Mouse (Mus musculus) hindbrain, embryonic 11.5 days (tissue): Measurements from ENCODE around the gene Gm49380. TPM values are rescaled to one million over a fixed set of nuclear protein-coding genes. Genes with fewer than 3 reads are reported as not detected.
A peak's percentile ranks its signal among the peaks of the same experiment; 100 is the strongest.

Experiments
- ATAC-seq: fragments of 200-750 bp; cut with Nextera tagmentation; 2 replicates; pipeline ENCODE4 v1.8.0; 2017; ENCODE audit warnings: mild to moderate bottlenecking, moderate TSS enrichment, moderate library complexity; ENCODE audit not compliant: low FRiP score
- DNase-seq: peaks from one replicate; pipeline ENCODE4 v3.0.0-alpha.2; 2015; ENCODE audit warnings: low spot score
- H3K27ac ChIP-seq: fragments of 300-500 bp; sonication (generic); 2 replicates; pipeline ENCODE4 v1.5.1; 2014; ENCODE audit warnings: mild to moderate bottlenecking, low read depth, low read length
- H3K27me3 ChIP-seq: fragments of 300-500 bp; sonication (generic); 2 replicates; pipeline ENCODE4 v1.6.1; 2014; ENCODE audit warnings: mild to moderate bottlenecking, low read length, moderate library complexity, mixed read lengths; ENCODE audit not compliant: control insufficient read depth, insufficient read depth
- H3K36me3 ChIP-seq: fragments of 300-500 bp; sonication (generic); 2 replicates; pipeline ENCODE4 v1.6.1; 2014; ENCODE audit warnings: mild to moderate bottlenecking, low read length, moderate library complexity, mixed read lengths; ENCODE audit not compliant: control insufficient read depth, insufficient read depth
- H3K4me1 ChIP-seq: fragments of 300-500 bp; sonication (generic); replicated peaks from 2 replicates; pipeline ENCODE4 v1.6.1; 2014; ENCODE audit warnings: low read length, mixed read lengths; ENCODE audit not compliant: control insufficient read depth, insufficient read depth
- H3K4me2 ChIP-seq: fragments of 300-500 bp; sonication (generic); replicated peaks from 2 replicates; pipeline ENCODE4 v1.6.1; 2014; ENCODE audit warnings: mild to moderate bottlenecking, low read depth, low read length
- H3K4me3 ChIP-seq: fragments of 300-500 bp; sonication (generic); 2 replicates; pipeline ENCODE4 v1.5.1; 2014; ENCODE audit warnings: low read depth, low read length
- H3K9ac ChIP-seq: fragments of 300-500 bp; sonication (generic); 2 replicates; pipeline ENCODE4 v1.6.1; 2014; ENCODE audit warnings: low read depth, low read length
- H3K9me3 ChIP-seq: fragments of 300-500 bp; sonication (generic); 2 replicates; pipeline ENCODE4 v1.6.1; 2016; ENCODE audit warnings: low read length; ENCODE audit not compliant: control insufficient read depth
- WGBS: fragments of 180-500 bp; shearing (Covaris S2); extraction: QIAGEN DNeasy Blood & Tissue Kit; methylation state at CpG from one replicate; pipeline ENCODE4 v1.1.7; 2014; 5-methylcytosine and 5-hydroxymethylcytosine counted together
- polyA plus RNA-seq: library from polyadenylated mRNA; unstranded; fragments of >200 nt; fragmentation: Nextera tagmentation; extraction: Ambion mirVana; gene quantifications from 2 replicates; pipeline ENCODE4 v1.2.1, GENCODE M21; 2014

The Gm49380 gene
- polyA plus RNA-seq, 1 experiment from 2014 or later: 0.29 TPM

- H3K27ac ChIP-seq: no peak overlapping the region
- peaks cover 6% of the 10 kb centered on the region for H3K4me1 ChIP-seq
- H3K4me2 ChIP-seq: no peak overlapping the region
- DNase-seq (no peak), ATAC-seq (no peak)
- WGBS: 85% methylated on average over 11 of the region's 11 CpGs
- H3K36me3 ChIP-seq: no peaks in the 10 kb centered on the region
- no peaks in the 10 kb centered on the region for H3K27me3 ChIP-seq
- H3K4me3 ChIP-seq: no peak overlapping the region
- no peak overlapping the region for H3K9ac ChIP-seq
- H3K9me3 ChIP-seq: no peaks in the 10 kb centered on the region
Observed at GRCm38 (mm10) chr9:44077266-44077910, 35.9 kb downstream of the Gm49380 start.

- ATAC-seq (no peak), DNase-seq (peak; percentile 78)
- WGBS: 12% methylated on average over 5 of the region's 5 CpGs
- no peaks in the 10 kb centered on the region for H3K27me3 ChIP-seq
- no peaks in the 10 kb centered on the region for H3K9me3 ChIP-seq
- H3K4me3 ChIP-seq: no peak overlapping the region
- H3K4me2 ChIP-seq: no peak overlapping the region
- peaks cover 11% of the 10 kb centered on the region for H3K4me1 ChIP-seq
- H3K36me3 ChIP-seq: no peaks in the 10 kb centered on the region
- H3K27ac ChIP-seq: no peak overlapping the region
- H3K9ac ChIP-seq: no peak overlapping the region
Observed at GRCm38 (mm10) chr9:44076764-44077120, 36.6 kb downstream of the Gm49380 start.

GRCm38 (mm10) chr9:44075996-44076763, 37.1 kb downstream of the Gm49380 start:
- 61% methylated on average over 16 of the region's 16 CpGs for WGBS
- Histone ChIP-seq H3K4me2 (no peak overlapping the region), H3K27me3 (no peaks in the 10 kb centered on the region), H3K4me3 (no peak overlapping the region), H3K36me3 (no peaks in the 10 kb centered on the region), H3K9ac (no peak overlapping the region), H3K27ac (no peak overlapping the region), H3K4me1 (peaks cover 14% of the 10 kb centered on the region), H3K9me3 (no peaks in the 10 kb centered on the region)
- DNase-seq: no peak
- no peak for ATAC-seq

- ATAC-seq (no peak), DNase-seq (no peak)
- H3K27me3 ChIP-seq: no peaks in the 10 kb centered on the region
- 69% methylated on average over 24 of the region's 24 CpGs for WGBS
- no peak overlapping the region for H3K4me3 ChIP-seq
- H3K4me2 ChIP-seq: no peak overlapping the region
- peaks cover 21% of the 10 kb centered on the region for H3K4me1 ChIP-seq
- H3K36me3 ChIP-seq: no peaks in the 10 kb centered on the region
- H3K27ac ChIP-seq: no peak overlapping the region
- H3K9ac ChIP-seq: no peak overlapping the region
- no peaks in the 10 kb centered on the region for H3K9me3 ChIP-seq
Observed at GRCm38 (mm10) chr9:44075276-44075995, 37.9 kb downstream of the Gm49380 start.

- H3K9ac ChIP-seq: no peak overlapping the region
- no peaks in the 10 kb centered on the region for H3K27me3 ChIP-seq
- H3K9me3 ChIP-seq: no peaks in the 10 kb centered on the region
- no peak overlapping the region for H3K4me2 ChIP-seq
- no peak overlapping the region for H3K4me3 ChIP-seq
- H3K36me3 ChIP-seq: no peaks in the 10 kb centered on the region
- DNase-seq (peak; percentile 42), ATAC-seq (no peak)
- no peak overlapping the region for H3K27ac ChIP-seq
- H3K4me1 ChIP-seq: peaks cover 23% of the 10 kb centered on the region
- WGBS: 64% methylated on average over 9 of the region's 9 CpGs
Observed at GRCm38 (mm10) chr9:44074395-44075275, 38.7 kb downstream of the Gm49380 start.

- peak overlapping the region; percentile 8 for H3K4me2 ChIP-seq
- DNase-seq (no peak), ATAC-seq (no peak)
- no peaks in the 10 kb centered on the region for H3K9me3 ChIP-seq
- H3K9ac ChIP-seq: peak overlapping the region; percentile 37; the same call in 1 of the 2 replicates
- 45% methylated on average over 5 of the region's 5 CpGs for WGBS
- H3K27me3 ChIP-seq: no peaks in the 10 kb centered on the region
- H3K4me3 ChIP-seq: peak overlapping the region; percentile 18
- H3K36me3 ChIP-seq: no peaks in the 10 kb centered on the region
- H3K27ac ChIP-seq: peak overlapping the region; percentile 90
- peaks cover 23% of the 10 kb centered on the region for H3K4me1 ChIP-seq
Observed at GRCm38 (mm10) chr9:44073115-44073514, 40.2 kb downstream of the Gm49380 start.

- Histone ChIP-seq H3K36me3 (no peaks in the 10 kb centered on the region), H3K27ac (peak overlapping the region; percentile 90), H3K27me3 (no peaks in the 10 kb centered on the region), H3K4me1 (peaks cover 23% of the 10 kb centered on the region), H3K9ac (peak overlapping the region; percentile 50; the same call in 1 of the 2 replicates), H3K9me3 (no peaks in the 10 kb centered on the region), H3K4me3 (no peak overlapping the region), H3K4me2 (peak overlapping the region; percentile 36)
- peak; percentile 60 for DNase-seq
- ATAC-seq: peak; percentile 79
- 22% methylated on average over 4 of the region's 4 CpGs for WGBS
Observed at GRCm38 (mm10) chr9:44072599-44072915, 40.7 kb downstream of the Gm49380 start.

GRCm38 (mm10) chr9:44071914-44072598, 41.2 kb downstream of the Gm49380 start:
- Histone ChIP-seq H3K27me3 (no peaks in the 10 kb centered on the region), H3K9me3 (no peaks in the 10 kb centered on the region), H3K4me2 (peak overlapping the region; percentile 36), H3K4me3 (no peak overlapping the region), H3K36me3 (no peaks in the 10 kb centered on the region), H3K27ac (peak overlapping the region; percentile 90), H3K4me1 (peaks cover 23% of the 10 kb centered on the region), H3K9ac (peak overlapping the region; percentile 50)
- WGBS: 21% methylated on average over 11 of the region's 11 CpGs
- peak; percentile 76 for DNase-seq
- peak; percentile 75 for ATAC-seq
